Mouse (Mus musculus): ENCODE measurements at regions not wholly inside any gene's neighbourhood (a gene's known extent, or its start where the extent isn't known, plus 50 kb on each side); places are given as distances from the start of the nearest gene placed in this dataset.

GRCm38 (mm10) chr7:137611891-137612522 is 174.6 kb downstream of the Glrx3 start:
- Histone ChIP-seq H3K27me3 (ENCODE audit: control insufficient read depth, insufficient read depth, low read length) (no peaks in the 10 kb centered on the region), H3K4me3 (ENCODE audit: low read depth, low read length) (no peak overlapping the region), H3K27ac (ENCODE audit: low read depth, low read length) (no peak overlapping the region), H3K36me3 (ENCODE audit: control insufficient read depth, insufficient read depth, low read length) (no peaks in the 10 kb centered on the region), H3K4me2 (no peak overlapping the region), H3K4me1 (ENCODE audit: control insufficient read depth, insufficient read depth, low read length) (no peaks in the 10 kb centered on the region), H3K9me3 (ENCODE audit: control insufficient read depth, low read length) (no peaks in the 10 kb centered on the region), H3K9ac (ENCODE audit: low read length) (no peak overlapping the region)
- ATAC-seq (ENCODE audit: low FRiP score) (no peak), DNase-seq (ENCODE audit: low spot score, missing footprints) (no peak)
- 85% methylated on average over 7 of the region's 7 CpGs for WGBS

GRCm38 (mm10) chr7:137618406-137619133 is 181.2 kb downstream of the Glrx3 start:
- 76% methylated on average over 5 of the region's 5 CpGs for WGBS
- no peaks in the 10 kb centered on the region for H3K36me3 ChIP-seq (ENCODE audit: control insufficient read depth, insufficient read depth, low read length)
- no peak overlapping the region for H3K4me3 ChIP-seq (ENCODE audit: low read depth, low read length)
- H3K9ac ChIP-seq (ENCODE audit: low read length) = no peak overlapping the region
- ATAC-seq (ENCODE audit: low FRiP score) = no peak
- no peaks in the 10 kb centered on the region for H3K27me3 ChIP-seq (ENCODE audit: control insufficient read depth, insufficient read depth, low read length)
- no peak overlapping the region for H3K4me2 ChIP-seq
- H3K9me3 ChIP-seq (ENCODE audit: control insufficient read depth, low read length) = no peaks in the 10 kb centered on the region
- no peaks in the 10 kb centered on the region for H3K4me1 ChIP-seq (ENCODE audit: control insufficient read depth, insufficient read depth, low read length)
- no peak for DNase-seq (ENCODE audit: low spot score, missing footprints)
- no peak overlapping the region for H3K27ac ChIP-seq (ENCODE audit: low read depth, low read length)

DNA sequence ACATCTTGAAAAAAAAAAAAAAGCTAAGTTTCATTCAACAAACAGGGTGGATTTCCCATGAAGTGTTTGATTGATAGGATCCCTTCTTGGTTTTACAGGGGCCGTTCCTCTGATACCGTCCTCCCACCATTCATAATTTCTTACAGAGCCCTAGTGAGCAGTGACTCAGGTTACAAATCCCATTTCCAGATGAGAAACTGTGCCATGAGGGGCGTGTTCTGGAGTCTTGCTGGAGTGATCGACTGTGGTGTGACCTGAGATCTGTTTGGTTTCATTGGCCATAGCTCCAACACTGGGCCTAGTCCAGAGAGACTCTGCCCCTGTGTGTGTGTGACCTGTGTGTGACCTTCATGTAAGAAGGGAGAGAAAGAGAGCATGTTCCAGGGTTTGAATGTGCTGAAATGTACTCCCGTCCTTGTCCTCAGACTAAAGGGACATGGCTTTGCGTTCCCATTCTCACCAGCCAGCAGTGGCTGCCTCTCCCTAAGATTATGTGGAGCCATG is 181.9 kb downstream of the Glrx3 start:
- no peaks in the 10 kb centered on the region for H3K9me3 ChIP-seq (ENCODE audit: control insufficient read depth, low read length)
- H3K4me2 ChIP-seq = no peak overlapping the region
- 74% methylated on average over 6 of the region's 6 CpGs for WGBS
- no peak for DNase-seq (ENCODE audit: low spot score, missing footprints)
- H3K27ac ChIP-seq (ENCODE audit: low read depth, low read length) = no peak overlapping the region
- H3K36me3 ChIP-seq (ENCODE audit: control insufficient read depth, insufficient read depth, low read length) = no peaks in the 10 kb centered on the region
- no peak overlapping the region for H3K4me3 ChIP-seq (ENCODE audit: low read depth, low read length)
- no peak overlapping the region for H3K9ac ChIP-seq (ENCODE audit: low read length)
- no peaks in the 10 kb centered on the region for H3K4me1 ChIP-seq (ENCODE audit: control insufficient read depth, insufficient read depth, low read length)
- H3K27me3 ChIP-seq (ENCODE audit: control insufficient read depth, insufficient read depth, low read length) = no peaks in the 10 kb centered on the region
- ATAC-seq (ENCODE audit: low FRiP score) = no peak

GRCm38 (mm10) chr7:137628266-137628665 is 190.9 kb downstream of the Glrx3 start:
- no peak for DNase-seq (ENCODE audit: low spot score, missing footprints)
- ATAC-seq (ENCODE audit: low FRiP score) = no peak
- Histone ChIP-seq H3K27ac (ENCODE audit: low read depth, low read length) (no peak overlapping the region), H3K4me1 (ENCODE audit: control insufficient read depth, insufficient read depth, low read length) (no peaks in the 10 kb centered on the region), H3K9ac (ENCODE audit: low read length) (no peak overlapping the region), H3K4me3 (ENCODE audit: low read depth, low read length) (no peak overlapping the region), H3K27me3 (ENCODE audit: control insufficient read depth, insufficient read depth, low read length) (no peaks in the 10 kb centered on the region), H3K9me3 (ENCODE audit: control insufficient read depth, low read length) (no peaks in the 10 kb centered on the region), H3K4me2 (no peak overlapping the region), H3K36me3 (ENCODE audit: control insufficient read depth, insufficient read depth, low read length) (no peaks in the 10 kb centered on the region)
- WGBS = 88% methylated on average over 3 of the region's 3 CpGs

GRCm38 (mm10) chr7:137629540-137629939 is 192.1 kb downstream of the Glrx3 start:
- Histone ChIP-seq H3K4me3 (ENCODE audit: low read depth, low read length) (no peak overlapping the region), H3K4me2 (no peak overlapping the region), H3K27me3 (ENCODE audit: control insufficient read depth, insufficient read depth, low read length) (no peaks in the 10 kb centered on the region), H3K9ac (ENCODE audit: low read length) (no peak overlapping the region), H3K9me3 (ENCODE audit: control insufficient read depth, low read length) (no peaks in the 10 kb centered on the region), H3K27ac (ENCODE audit: low read depth, low read length) (no peak overlapping the region), H3K36me3 (ENCODE audit: control insufficient read depth, insufficient read depth, low read length) (no peaks in the 10 kb centered on the region), H3K4me1 (ENCODE audit: control insufficient read depth, insufficient read depth, low read length) (no peaks in the 10 kb centered on the region)
- DNase-seq (ENCODE audit: low spot score, missing footprints) = no peak
- no peak for ATAC-seq (ENCODE audit: low FRiP score)
- WGBS = 89% methylated on average over 5 of the region's 5 CpGs

GRCm38 (mm10) chr7:137648621-137649020 is 211.2 kb downstream of the Glrx3 start:
- no peak for DNase-seq (ENCODE audit: low spot score, missing footprints)
- 52% methylated on average over 6 of the region's 6 CpGs for WGBS
- Histone ChIP-seq H3K9ac (ENCODE audit: low read length) (no peak overlapping the region), H3K36me3 (ENCODE audit: control insufficient read depth, insufficient read depth, low read length) (no peaks in the 10 kb centered on the region), H3K4me2 (no peak overlapping the region), H3K4me1 (ENCODE audit: control insufficient read depth, insufficient read depth, low read length) (no peaks in the 10 kb centered on the region), H3K4me3 (ENCODE audit: low read depth, low read length) (no peak overlapping the region), H3K27me3 (ENCODE audit: control insufficient read depth, insufficient read depth, low read length) (no peaks in the 10 kb centered on the region), H3K9me3 (ENCODE audit: control insufficient read depth, low read length) (no peaks in the 10 kb centered on the region), H3K27ac (ENCODE audit: low read depth, low read length) (no peak overlapping the region)
- ATAC-seq (ENCODE audit: low FRiP score) = no peak

GRCm38 (mm10) chr7:137649650-137650049 is 212.2 kb downstream of the Glrx3 start:
- Histone ChIP-seq H3K27me3 (ENCODE audit: control insufficient read depth, insufficient read depth, low read length) (no peaks in the 10 kb centered on the region), H3K4me1 (ENCODE audit: control insufficient read depth, insufficient read depth, low read length) (no peaks in the 10 kb centered on the region)

DNA sequence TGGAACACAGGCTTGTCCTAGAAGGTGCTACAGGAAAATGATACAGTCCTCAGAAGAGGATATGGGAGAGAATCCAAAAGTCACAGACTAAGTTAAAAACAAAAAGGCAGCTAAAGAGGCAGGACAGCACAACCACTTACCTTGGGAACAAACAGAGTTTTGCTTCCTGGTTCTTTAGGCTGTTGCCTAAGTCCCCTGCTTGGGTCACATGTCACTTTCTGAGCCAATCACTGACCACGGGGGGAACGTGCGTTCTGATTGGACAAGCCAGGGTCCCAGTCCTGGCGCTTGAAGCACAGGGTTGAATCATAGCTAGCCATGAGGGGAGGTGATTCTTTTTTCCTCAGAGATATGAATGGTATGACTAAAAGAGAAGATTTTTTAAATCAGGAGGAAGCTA is 216.4 kb downstream of the Glrx3 start:
- DNase-seq (ENCODE audit: low spot score, missing footprints) (no peak), ATAC-seq (ENCODE audit: low FRiP score) (no peak)
- H3K4me3 ChIP-seq (ENCODE audit: low read depth, low read length) = no peak overlapping the region
- H3K27ac ChIP-seq (ENCODE audit: low read depth, low read length) = no peak overlapping the region
- no peaks in the 10 kb centered on the region for H3K9me3 ChIP-seq (ENCODE audit: control insufficient read depth, low read length)
- H3K9ac ChIP-seq (ENCODE audit: low read length) = no peak overlapping the region
- no peaks in the 10 kb centered on the region for H3K27me3 ChIP-seq (ENCODE audit: control insufficient read depth, insufficient read depth, low read length)
- no peak overlapping the region for H3K4me2 ChIP-seq
- H3K4me1 ChIP-seq (ENCODE audit: control insufficient read depth, insufficient read depth, low read length) = no peaks in the 10 kb centered on the region
- WGBS = 98% methylated on average over 4 of the region's 4 CpGs
- H3K36me3 ChIP-seq (ENCODE audit: control insufficient read depth, insufficient read depth, low read length) = no peaks in the 10 kb centered on the region

More at GRCm38 (mm10) chr7:137649650-137650049, 212.2 kb downstream of the Glrx3 start:
- ATAC-seq (ENCODE audit: low FRiP score) = no peak
- 87% methylated on average over 6 of the region's 6 CpGs for WGBS
- Histone ChIP-seq H3K4me3 (ENCODE audit: low read depth, low read length) (no peak overlapping the region), H3K27ac (ENCODE audit: low read depth, low read length) (no peak overlapping the region), H3K36me3 (ENCODE audit: control insufficient read depth, insufficient read depth, low read length) (no peaks in the 10 kb centered on the region), H3K4me2 (no peak overlapping the region), H3K9ac (ENCODE audit: low read length) (no peak overlapping the region), H3K9me3 (ENCODE audit: control insufficient read depth, low read length) (no peaks in the 10 kb centered on the region)
- no peak for DNase-seq (ENCODE audit: low spot score, missing footprints)

GRCm38 (mm10) chr7:137667165-137667564 is 229.8 kb downstream of the Glrx3 start:
- Histone ChIP-seq H3K4me3 (ENCODE audit: low read depth, low read length) (no peak overlapping the region), H3K4me2 (no peak overlapping the region), H3K36me3 (ENCODE audit: control insufficient read depth, insufficient read depth, low read length) (no peaks in the 10 kb centered on the region), H3K27ac (ENCODE audit: low read depth, low read length) (no peak overlapping the region), H3K9ac (ENCODE audit: low read length) (no peak overlapping the region), H3K9me3 (ENCODE audit: control insufficient read depth, low read length) (no peaks in the 10 kb centered on the region), H3K27me3 (ENCODE audit: control insufficient read depth, insufficient read depth, low read length) (no peaks in the 10 kb centered on the region), H3K4me1 (ENCODE audit: control insufficient read depth, insufficient read depth, low read length) (no peaks in the 10 kb centered on the region)
- DNase-seq (ENCODE audit: low spot score, missing footprints) = no peak
- 92% methylated on average over 2 of the region's 2 CpGs for WGBS
- ATAC-seq (ENCODE audit: low FRiP score) = no peak
